Mouse (Mus musculus): ENCODE results near the gene Acbd6. TPM values are rescaled to one million over a fixed set of nuclear protein-coding genes. Genes with fewer than 3 reads are reported as not detected.

The Acbd6 gene
- polyA plus RNA-seq, 1 experiment from 2014 or later, result 73.5 TPM

DNA sequence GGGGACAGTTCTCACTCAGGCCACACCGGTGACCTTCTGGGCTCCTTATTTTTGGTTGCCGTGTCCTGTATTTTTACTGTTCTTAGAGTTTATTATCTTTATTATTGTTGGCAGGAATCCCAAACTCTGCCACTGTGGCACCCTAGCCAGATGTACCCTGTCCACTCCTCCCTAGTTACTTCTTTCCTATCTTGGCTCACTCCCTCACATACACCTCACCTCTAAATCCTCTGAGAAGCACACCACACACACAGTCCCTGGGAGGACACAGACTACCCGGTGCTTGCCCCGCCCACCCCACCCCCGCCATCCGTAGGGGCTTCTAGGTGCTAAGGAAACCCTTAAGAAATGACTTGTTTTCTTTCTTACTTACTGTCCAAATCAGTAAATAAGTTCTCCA is 117.7 kb downstream of the Acbd6 start:
- H3K4me2 ChIP-seq, result no peak overlapping the region
- no peak for ATAC-seq (replicated peaks; ENCODE audit: low FRiP score)
- no peak overlapping the region for H3K9ac ChIP-seq

DNA sequence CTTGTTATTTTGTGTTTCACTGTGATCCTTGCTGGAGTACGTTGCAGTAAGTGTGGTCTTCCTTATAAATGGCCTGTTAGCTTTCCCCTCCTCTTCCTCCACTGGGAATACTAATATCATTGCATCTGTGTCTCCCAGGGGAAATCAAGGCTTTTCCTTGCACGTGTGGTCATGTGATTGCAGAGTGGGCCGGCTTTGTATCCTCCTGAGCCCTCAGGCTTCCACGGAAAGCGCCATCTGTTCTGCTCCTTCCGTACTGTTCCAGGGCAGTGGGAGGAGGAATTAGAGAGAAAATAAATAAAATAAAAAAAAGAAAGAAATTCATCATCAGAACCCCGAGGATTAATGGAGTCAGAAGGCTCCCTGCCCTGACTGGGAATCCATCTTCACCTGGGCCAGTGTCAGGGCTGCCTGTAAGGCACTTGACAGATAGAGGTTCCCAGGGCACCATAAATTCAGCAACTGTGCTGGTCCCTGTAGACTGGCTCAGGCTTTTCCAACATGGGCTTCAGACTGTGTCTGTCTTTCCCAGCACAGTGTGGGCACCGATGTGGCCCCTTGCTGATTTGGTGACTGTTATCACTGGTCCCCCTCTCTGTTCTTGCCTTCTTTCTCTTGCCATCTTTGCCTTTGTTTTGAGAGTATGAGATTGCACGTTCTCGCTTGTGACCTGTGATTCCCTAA is 123.3 kb downstream of the Acbd6 start:
- Histone ChIP-seq H3K9me3 (replicated peaks) (no peaks in the 10 kb centered on the region), H3K4me2 (no peak overlapping the region), H3K4me1 (peaks cover 4% of the 10 kb centered on the region; the same call in 1 of the 2 replicates), H3K9ac (no peak overlapping the region), H3K36me3 (no peaks in the 10 kb centered on the region), H3K4me3 (replicated peaks) (no peak overlapping the region), H3K27me3 (no peaks in the 10 kb centered on the region), H3K27ac (no peak overlapping the region)
- ATAC-seq (replicated peaks; ENCODE audit: low FRiP score), result no peak
- 51% methylated on average over 10 of the region's 10 CpGs for WGBS

More for the DNA sequence above, 117.7 kb downstream of the Acbd6 start:
- H3K4me3 ChIP-seq (replicated peaks), result no peak overlapping the region
- H3K9me3 ChIP-seq (replicated peaks), result no peaks in the 10 kb centered on the region
- no peaks in the 10 kb centered on the region for H3K4me1 ChIP-seq
- H3K36me3 ChIP-seq, result no peaks in the 10 kb centered on the region
- no peaks in the 10 kb centered on the region for H3K27me3 ChIP-seq
- 71% methylated on average over 6 of the region's 6 CpGs for WGBS
- no peak overlapping the region for H3K27ac ChIP-seq

DNA sequence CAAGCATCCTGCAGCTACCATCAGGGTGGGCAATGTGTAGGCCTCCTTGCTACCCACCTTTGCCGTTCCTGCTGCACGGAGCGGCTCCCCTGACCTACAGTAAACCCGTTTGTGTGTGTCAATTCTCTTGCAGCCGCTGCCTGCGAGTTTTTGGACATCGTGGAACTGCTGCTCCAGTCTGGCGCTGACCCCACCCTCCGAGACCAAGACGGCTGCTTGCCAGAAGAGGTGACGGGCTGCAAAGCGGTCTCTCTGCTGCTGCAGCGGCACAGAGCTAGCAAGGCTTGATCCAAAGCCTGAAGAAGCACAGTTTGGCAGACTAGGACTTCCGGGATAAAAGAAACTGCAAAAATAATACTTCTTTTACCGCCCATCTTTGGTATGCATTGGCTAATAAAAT is 128.9 kb downstream of the Acbd6 start:
- H3K27me3 ChIP-seq, result no peaks in the 10 kb centered on the region
- WGBS, result 71% methylated on average over 15 of the region's 15 CpGs

DNA sequence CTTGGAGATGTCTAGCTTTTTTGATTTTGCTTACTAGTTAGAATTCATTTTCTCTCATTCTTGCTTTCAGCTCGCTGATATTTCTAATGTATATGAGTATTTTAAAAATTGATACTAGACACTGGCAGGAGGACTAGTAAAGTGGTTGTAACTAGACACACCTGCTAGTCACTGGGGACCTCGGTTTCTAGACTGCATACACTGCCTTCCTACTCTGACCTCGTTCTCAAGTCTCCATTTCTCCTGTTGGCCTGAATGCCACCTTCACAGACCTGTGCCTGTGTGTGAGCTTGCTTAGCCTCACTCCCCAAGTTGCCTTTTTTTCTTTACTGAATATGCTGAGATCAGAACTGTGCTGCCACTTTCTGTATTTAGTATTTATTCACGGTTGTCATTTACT is 131.2 kb downstream of the Acbd6 start:
- ATAC-seq (replicated peaks; ENCODE audit: low FRiP score), result no peak
- Histone ChIP-seq H3K4me3 (replicated peaks) (no peak overlapping the region), H3K27me3 (no peaks in the 10 kb centered on the region), H3K9me3 (replicated peaks) (no peaks in the 10 kb centered on the region), H3K27ac (no peak overlapping the region), H3K9ac (no peak overlapping the region), H3K4me2 (no peak overlapping the region), H3K4me1 (0 out of 2 replicates have a peak, but pooled peaks cover 7% of the 10 kb centered on the region), H3K36me3 (0 out of 2 replicates have a peak, but pooled peaks cover 7% of the 10 kb centered on the region)
- WGBS, result 90% methylated on average over 4 of the region's 4 CpGs

More for the DNA sequence above, 128.9 kb downstream of the Acbd6 start:
- Histone ChIP-seq H3K9ac (no peak overlapping the region), H3K4me3 (replicated peaks) (no peak overlapping the region), H3K36me3 (0 out of 2 replicates have a peak, but pooled peaks cover 7% of the 10 kb centered on the region), H3K27ac (no peak overlapping the region), H3K9me3 (replicated peaks) (no peaks in the 10 kb centered on the region), H3K4me1 (0 out of 2 replicates have a peak, but pooled peaks cover 3% of the 10 kb centered on the region), H3K4me2 (no peak overlapping the region)
- ATAC-seq (replicated peaks; ENCODE audit: low FRiP score), result no peak

DNA sequence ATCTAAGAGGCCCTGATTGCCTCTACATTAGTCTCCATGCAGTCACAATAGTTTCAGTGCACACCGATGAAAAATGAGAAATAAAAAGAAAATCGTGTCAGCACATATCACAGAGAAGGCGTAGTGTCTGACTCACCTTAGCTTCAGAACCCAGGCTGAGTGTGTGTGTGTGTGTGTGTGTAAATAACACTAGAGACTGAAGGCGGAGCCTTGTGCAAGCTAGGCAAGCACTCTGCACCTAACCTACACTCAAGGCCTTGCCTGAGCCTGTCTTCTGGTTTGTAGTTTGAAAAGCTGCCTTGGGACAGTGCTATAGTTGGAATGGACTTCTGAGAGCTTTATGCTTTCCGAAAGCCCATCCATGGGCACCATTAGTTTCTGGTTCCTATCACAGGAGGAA is 131.6 kb downstream of the Acbd6 start:
- H3K4me1 ChIP-seq, result 0 out of 2 replicates have a peak, but pooled peaks cover 7% of the 10 kb centered on the region
- 96% methylated on average over 5 of the region's 5 CpGs for WGBS
- no peaks in the 10 kb centered on the region for H3K27me3 ChIP-seq
- no peak overlapping the region for H3K4me3 ChIP-seq (replicated peaks)
- H3K9ac ChIP-seq, result no peak overlapping the region
- no peaks in the 10 kb centered on the region for H3K9me3 ChIP-seq (replicated peaks)
- no peak overlapping the region for H3K27ac ChIP-seq
- no peak overlapping the region for H3K4me2 ChIP-seq
- ATAC-seq (replicated peaks; ENCODE audit: low FRiP score), result no peak
- 0 out of 2 replicates have a peak, but pooled peaks cover 7% of the 10 kb centered on the region for H3K36me3 ChIP-seq

DNA sequence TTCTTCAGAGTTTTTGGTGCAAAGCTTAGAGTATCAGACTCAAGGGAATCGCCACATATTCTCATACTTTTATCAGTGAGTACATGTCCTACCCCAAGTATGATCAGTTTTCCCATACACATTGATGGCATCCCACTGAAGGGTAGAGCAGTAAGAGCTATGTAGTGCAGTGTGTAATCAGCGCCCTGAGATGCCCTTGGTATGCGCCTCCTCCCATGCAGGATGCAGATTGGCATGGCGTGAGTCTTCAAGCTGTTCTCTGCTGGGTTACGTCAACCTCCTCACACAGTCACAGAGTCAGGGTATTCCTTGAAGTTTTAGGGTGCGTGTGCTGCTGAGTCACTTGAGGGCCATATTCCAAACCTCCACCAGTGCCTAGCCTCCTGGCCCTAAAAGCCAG is 134.3 kb downstream of the Acbd6 start:
- Histone ChIP-seq H3K4me3 (replicated peaks) (no peak overlapping the region), H3K9me3 (replicated peaks) (no peaks in the 10 kb centered on the region), H3K4me1 (0 out of 2 replicates have a peak, but pooled peaks cover 4% of the 10 kb centered on the region), H3K9ac (no peak overlapping the region), H3K36me3 (0 out of 2 replicates have a peak, but pooled peaks cover 7% of the 10 kb centered on the region), H3K27me3 (no peaks in the 10 kb centered on the region), H3K4me2 (no peak overlapping the region), H3K27ac (no peak overlapping the region)
- 95% methylated on average over 6 of the region's 6 CpGs for WGBS
- no peak for ATAC-seq (replicated peaks; ENCODE audit: low FRiP score)

DNA sequence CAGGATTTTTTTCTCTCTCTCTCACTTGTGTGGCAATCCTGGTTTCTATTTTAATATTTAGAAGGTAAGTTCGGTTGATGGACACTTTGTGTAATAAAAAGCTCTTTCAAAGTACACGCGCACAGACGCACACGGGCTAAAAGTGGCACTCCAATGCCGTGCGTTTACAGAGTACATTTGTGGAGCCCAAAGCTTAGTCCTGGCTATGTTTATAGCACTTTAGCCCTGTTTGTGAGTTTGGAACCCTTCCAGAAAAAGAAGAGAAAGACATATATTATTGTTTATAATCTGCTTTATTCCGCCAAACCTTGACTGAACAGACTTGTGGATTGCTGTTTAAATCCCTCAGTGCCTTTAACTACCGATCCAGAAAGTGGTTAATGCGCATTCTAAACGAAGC is 135.1 kb downstream of the Acbd6 start:
- no peaks in the 10 kb centered on the region for H3K9me3 ChIP-seq (replicated peaks)
- H3K9ac ChIP-seq, result no peak overlapping the region
- 0 out of 2 replicates have a peak, but pooled peaks cover 7% of the 10 kb centered on the region for H3K36me3 ChIP-seq
- H3K27me3 ChIP-seq, result no peaks in the 10 kb centered on the region
- no peak for ATAC-seq (replicated peaks; ENCODE audit: low FRiP score)
- 67% methylated on average over 11 of the region's 11 CpGs for WGBS
- H3K4me1 ChIP-seq, result 0 out of 2 replicates have a peak, but pooled peaks cover 4% of the 10 kb centered on the region
- H3K4me3 ChIP-seq (replicated peaks), result no peak overlapping the region
- no peak overlapping the region for H3K4me2 ChIP-seq
- H3K27ac ChIP-seq, result no peak overlapping the region

DNA sequence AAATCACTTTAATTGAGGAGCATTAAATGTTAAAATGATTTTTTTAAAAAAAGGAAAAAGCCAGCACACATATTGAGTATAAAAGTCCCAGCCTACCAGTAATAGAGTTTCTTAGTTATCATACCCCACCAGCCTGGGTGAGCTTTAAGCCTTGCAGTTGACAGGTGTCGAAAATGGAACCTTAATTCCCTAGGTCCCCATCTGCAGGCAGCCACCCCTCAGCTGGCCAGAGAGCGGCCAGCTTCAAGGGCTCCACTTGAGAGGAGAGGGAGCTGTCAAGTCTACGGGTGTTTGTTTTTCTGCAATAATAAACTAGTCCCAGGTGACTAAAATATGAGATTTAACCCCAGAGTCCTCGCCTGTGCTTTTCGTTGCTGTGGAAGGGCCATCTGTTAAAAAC is 135.5 kb downstream of the Acbd6 start:
- 46% methylated on average over 5 of the region's 5 CpGs for WGBS
- ATAC-seq (replicated peaks; ENCODE audit: low FRiP score), result no peak

DNA sequence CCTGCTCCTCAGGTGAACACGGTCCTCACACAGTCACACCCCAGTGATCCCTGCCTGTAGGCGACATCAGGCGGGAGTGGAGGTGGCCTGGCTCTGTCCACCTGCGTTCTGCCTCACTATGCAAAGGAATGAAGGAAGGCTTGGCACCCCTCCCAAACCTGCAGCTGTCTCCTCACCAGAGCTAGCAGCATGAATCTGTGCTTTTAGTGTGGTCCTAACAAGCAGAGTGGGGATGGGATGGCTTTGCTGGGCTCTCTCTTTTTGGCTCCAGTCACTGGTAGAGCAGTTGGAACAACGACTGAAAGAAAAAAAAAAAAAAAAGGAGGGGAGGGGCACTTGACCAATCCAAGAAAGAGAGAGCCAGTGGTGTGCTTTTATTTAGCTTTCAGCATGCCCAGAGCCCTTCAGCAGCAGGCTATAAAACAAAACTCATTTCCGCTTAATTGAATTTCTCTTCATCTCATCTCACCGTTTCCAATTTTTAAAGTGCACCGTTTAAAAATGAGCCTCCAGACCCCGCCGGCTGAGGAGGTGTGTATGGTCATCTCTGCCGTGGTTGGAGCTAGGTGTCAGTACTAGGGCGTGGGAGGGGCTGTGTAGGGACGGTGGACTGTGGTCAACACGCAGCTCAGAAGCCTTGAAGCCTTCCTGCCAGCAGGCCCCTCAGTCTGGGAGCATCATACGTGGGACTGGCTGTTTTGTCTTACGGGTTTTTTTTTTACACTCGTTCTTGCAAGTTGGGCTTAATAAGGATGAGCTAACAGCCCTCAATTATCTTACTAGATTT is 140.6 kb downstream of the Acbd6 start:
- Histone ChIP-seq H3K27me3 (no peaks in the 10 kb centered on the region), H3K4me3 (replicated peaks) (no peak overlapping the region), H3K4me2 (peak overlapping the region; percentile 13; the same call in 1 of the 2 replicates), H3K4me1 (peaks cover 4% of the 10 kb centered on the region; the same call in 1 of the 2 replicates), H3K9me3 (replicated peaks) (no peaks in the 10 kb centered on the region), H3K27ac (no peak overlapping the region), H3K9ac (no peak overlapping the region), H3K36me3 (no peaks in the 10 kb centered on the region)
- peak; percentile 77; the same call in 1 of the 2 replicates for ATAC-seq (replicated peaks; ENCODE audit: low FRiP score)
- WGBS, result 33% methylated on average over 17 of the region's 17 CpGs

More for the DNA sequence above, 135.5 kb downstream of the Acbd6 start:
- Histone ChIP-seq H3K36me3 (0 out of 2 replicates have a peak, but pooled peaks cover 3% of the 10 kb centered on the region), H3K4me2 (no peak overlapping the region), H3K4me1 (peaks cover 6% of the 10 kb centered on the region; the same call in 1 of the 2 replicates), H3K9ac (no peak overlapping the region), H3K27ac (no peak overlapping the region), H3K4me3 (replicated peaks) (no peak overlapping the region), H3K9me3 (replicated peaks) (no peaks in the 10 kb centered on the region), H3K27me3 (no peaks in the 10 kb centered on the region)

DNA sequence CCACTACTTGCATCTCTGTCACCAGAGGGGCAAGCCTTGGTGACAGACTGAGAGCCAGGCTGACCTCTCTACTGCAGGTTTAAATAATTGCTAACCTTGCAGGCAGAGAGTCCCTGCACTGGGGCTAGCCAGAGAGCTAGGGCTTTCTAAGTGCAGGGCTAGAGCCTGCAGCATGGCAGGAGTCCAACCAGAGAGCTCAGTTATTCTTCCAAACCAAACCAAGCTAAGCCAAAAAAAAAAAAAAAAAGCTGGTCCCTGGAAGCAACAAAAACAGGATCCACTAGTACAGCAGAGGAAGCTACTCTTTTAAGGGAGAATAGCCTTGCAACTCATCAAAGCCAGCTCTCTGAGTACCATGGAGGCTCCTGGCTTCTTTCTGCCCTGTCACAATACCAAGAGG is 143.0 kb downstream of the Acbd6 start:
- Histone ChIP-seq H3K27ac (no peak overlapping the region), H3K4me3 (replicated peaks) (no peak overlapping the region), H3K27me3 (no peaks in the 10 kb centered on the region), H3K4me1 (peaks cover 4% of the 10 kb centered on the region; the same call in 1 of the 2 replicates), H3K9me3 (replicated peaks) (no peaks in the 10 kb centered on the region), H3K9ac (no peak overlapping the region), H3K4me2 (no peak overlapping the region), H3K36me3 (no peaks in the 10 kb centered on the region)
- no peak for ATAC-seq (replicated peaks; ENCODE audit: low FRiP score)

DNA sequence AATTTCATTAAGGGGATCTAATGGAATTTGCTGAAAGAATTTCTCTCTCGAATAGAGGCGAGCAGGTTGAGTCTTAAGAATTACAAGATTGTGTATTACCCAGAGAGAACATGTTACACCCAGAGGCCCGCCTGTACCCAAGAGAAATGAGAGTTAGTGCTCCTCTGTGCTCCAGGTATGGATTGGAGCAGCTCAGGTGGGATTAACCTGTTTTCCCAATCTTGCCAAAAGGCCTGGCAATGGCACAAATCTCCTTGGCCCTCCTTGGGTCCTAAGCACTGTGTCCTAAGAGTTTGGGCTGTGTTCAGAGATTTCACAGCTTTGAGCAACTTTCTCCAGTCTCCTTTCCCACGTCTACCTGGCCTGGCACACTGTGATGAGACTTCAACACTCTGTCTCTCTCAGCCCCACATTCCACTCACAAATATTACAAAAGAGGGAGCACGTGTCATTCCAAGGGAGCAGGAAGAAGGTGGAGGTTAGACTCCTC is 145.3 kb downstream of the Acbd6 start:
- no peak overlapping the region for H3K9ac ChIP-seq
- H3K4me2 ChIP-seq, result no peak overlapping the region
- H3K4me1 ChIP-seq, result peaks cover 3% of the 10 kb centered on the region; the same call in 1 of the 2 replicates
- no peak for ATAC-seq (replicated peaks; ENCODE audit: low FRiP score)
- no peak overlapping the region for H3K27ac ChIP-seq
- H3K4me3 ChIP-seq (replicated peaks), result no peak overlapping the region
- H3K9me3 ChIP-seq (replicated peaks), result no peaks in the 10 kb centered on the region
- no peaks in the 10 kb centered on the region for H3K36me3 ChIP-seq
- 89% methylated on average over 5 of the region's 5 CpGs for WGBS
- no peaks in the 10 kb centered on the region for H3K27me3 ChIP-seq

DNA sequence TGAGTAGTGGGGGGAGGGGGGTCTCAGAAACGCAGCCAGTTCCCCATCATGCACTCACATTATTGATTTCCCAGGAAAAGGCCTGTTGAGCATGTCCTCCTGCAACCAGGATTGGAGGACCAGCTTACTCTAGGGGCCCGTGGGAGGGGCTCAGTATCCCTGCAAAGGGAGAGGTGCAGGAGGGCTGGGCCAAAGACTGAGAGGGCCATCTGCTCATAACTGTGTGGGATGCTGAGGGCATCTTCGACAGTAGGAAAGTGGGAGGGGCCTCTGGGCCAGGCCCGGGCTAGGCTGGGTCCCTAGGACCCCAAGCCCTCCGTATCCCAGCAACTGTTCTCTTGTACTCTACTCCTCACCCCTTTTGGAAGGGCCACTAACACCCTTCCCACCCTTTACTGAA is 146.3 kb downstream of the Acbd6 start:
- Histone ChIP-seq H3K4me1 (0 out of 2 replicates have a peak, but pooled peaks cover 2% of the 10 kb centered on the region), H3K9me3 (replicated peaks) (no peaks in the 10 kb centered on the region), H3K4me3 (replicated peaks) (no peak overlapping the region), H3K27ac (no peak overlapping the region), H3K4me2 (no peak overlapping the region), H3K36me3 (no peaks in the 10 kb centered on the region), H3K27me3 (no peaks in the 10 kb centered on the region), H3K9ac (no peak overlapping the region)
- 52% methylated on average over 5 of the region's 5 CpGs for WGBS
- peak; percentile 33; the same call in 1 of the 2 replicates for ATAC-seq (replicated peaks; ENCODE audit: low FRiP score)
